Mouse (Mus musculus) ES-E14 (cell line): ENCODE measurements at regions not wholly inside any gene's neighbourhood (a gene's known extent, or its start where the extent isn't known, plus 50 kb on each side); places are given as distances from the start of the nearest gene placed in this dataset.

Source experiments
- HCFC1 ChIP-seq: IDR thresholded peaks from 2 replicates; pipeline ENCODE4 v1.6.1; 2012; ENCODE audit warnings: low read length, inconsistent platforms, borderline replicate concordance; ENCODE audit not compliant: insufficient read depth
- MAFK ChIP-seq: IDR thresholded peaks from 2 replicates; pipeline ENCODE4 v1.6.1; 2014; ENCODE audit warnings: mild to moderate bottlenecking, low read depth, low read length, inconsistent platforms; ENCODE audit not compliant: insufficient read depth
- ZC3H11A ChIP-seq: IDR thresholded peaks from 2 replicates; pipeline ENCODE4 v1.6.1; 2012; ENCODE audit warnings: low read depth, mild to moderate bottlenecking, inconsistent platforms, low read length, borderline replicate concordance
- ZNF384 ChIP-seq: IDR thresholded peaks from 2 replicates; pipeline ENCODE4 v1.6.1; 2012; ENCODE audit warnings: low read depth, low read length, inconsistent platforms

DNA sequence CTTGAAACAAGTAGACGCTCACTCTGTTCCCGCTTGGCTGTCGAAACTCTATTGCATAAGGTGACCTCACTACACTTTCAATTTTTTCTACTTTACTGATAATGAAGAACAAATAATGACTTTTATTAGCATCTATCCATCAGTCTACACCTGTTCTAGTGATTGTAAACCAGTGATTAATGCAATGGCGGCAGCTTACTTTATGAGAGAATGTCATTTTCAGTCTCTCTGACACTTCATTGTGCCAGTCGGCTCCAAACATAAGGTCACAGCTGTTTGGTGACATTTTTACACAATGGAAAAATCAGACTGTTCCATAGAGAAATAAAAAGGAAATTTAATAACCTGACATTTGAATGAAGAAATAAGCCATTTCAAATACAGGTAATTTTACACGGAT is 817.5 kb downstream of the Slitrk6 start:
- TF ChIP-seq HCFC1 (no peak), ZC3H11A (no peak), ZNF384 (no peak), MAFK (no peak)
